Mouse (Mus musculus): ENCODE data around the gene Srsf1.

- no peak for TF ChIP-seq JUND (conservative IDR thresholded peaks at IDR 0.05; ENCODE audit: low read depth, low read length)
- no peak for TF ChIP-seq CTCF (conservative IDR thresholded peaks at IDR 0.05 in 1 of 2, IDR thresholded peaks at IDR 0.05 in 1 of 2; ENCODE audit: low read depth in 2 of 2, low read length in 2 of 2)
- TF ChIP-seq SMC3 (IDR thresholded peaks at IDR 0.05; ENCODE audit: low read depth, low read length), result no peak
- no peak for TF ChIP-seq USF1 (IDR thresholded peaks at IDR 0.05; ENCODE audit: low read depth, low read length)
- no peak for TF ChIP-seq RCOR1 (conservative IDR thresholded peaks at IDR 0.05; ENCODE audit: low read depth, low read length)
- no peak for TF ChIP-seq POLR2A (IDR thresholded peaks at IDR 0.05; ENCODE audit: low read depth, low read length)
- TF ChIP-seq ELF1 (IDR thresholded peaks at IDR 0.05; ENCODE audit: low read depth, low read length), result no peak
- no peak for TF ChIP-seq POLR2AphosphoS2 (IDR thresholded peaks at IDR 0.05; ENCODE audit: low read depth, low read length)
- no peak for TF ChIP-seq MAFK (IDR thresholded peaks at IDR 0.05; ENCODE audit: insufficient replicate concordance, low read length)
- no peak for TF ChIP-seq EP300 (IDR thresholded peaks at IDR 0.05; ENCODE audit: low read length)
- no peak for TF ChIP-seq MAZ (IDR thresholded peaks at IDR 0.05; ENCODE audit: low read depth, low read length)
Measured at GRCm38 (mm10) chr11:88030836-88031235, 16.3 kb upstream of the Srsf1 start.

Data from CH12.LX (cell line).